Mouse (Mus musculus) frontal cortex, adult (tissue): ENCODE measurements around the gene Adamts17.

Experiments used
- ATAC-seq: cut with Nextera tagmentation; 2 replicates; pipeline ENCODE4 v1.9.2; 2017; ENCODE audit warnings: mild to moderate bottlenecking, moderate library complexity, mixed read lengths; ENCODE audit not compliant: low TSS enrichment

The Adamts17 gene

DNA sequence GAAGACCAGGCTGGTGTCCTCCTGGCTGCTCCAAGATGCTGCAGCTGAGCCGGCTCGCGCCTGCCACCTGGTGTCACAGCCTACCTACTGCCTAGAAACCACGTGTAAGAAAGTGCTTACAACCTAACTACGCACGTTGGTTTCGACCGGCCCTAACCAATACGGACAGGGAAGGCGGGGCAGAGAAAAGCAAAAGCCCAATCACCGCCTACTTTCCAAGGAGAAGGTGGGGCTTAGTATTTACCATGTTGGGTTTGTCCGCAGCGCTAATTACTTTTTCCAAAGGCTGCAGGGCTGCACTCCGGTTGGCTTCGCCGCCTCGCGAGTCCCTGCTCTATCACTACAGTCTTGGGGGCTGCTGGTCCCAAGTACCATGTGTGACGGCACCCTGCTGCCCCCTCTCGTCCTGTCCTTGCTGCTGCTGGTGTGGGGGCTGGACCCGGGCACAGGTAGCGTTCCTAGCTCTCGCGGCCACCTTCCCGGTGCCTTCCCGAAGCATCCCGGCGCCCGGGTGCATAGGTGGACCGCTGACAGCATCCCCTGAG, at the start of gene Adamts17:
Adamts17 (plus strand) TSS at position 273 of the 545 bp plus-strand sequence.
- peak; percentile 88 for ATAC-seq

- ATAC-seq: no peak
These were observed 49.4 kb upstream of the Adamts17 start for GRCm38 (mm10) chr7:66789860-66790748.

GRCm38 (mm10) chr7:66791022-66791421, 48.5 kb upstream of the Adamts17 start:
- no peak for ATAC-seq

GRCm38 (mm10) chr7:66796909-66797308, 42.6 kb upstream of the Adamts17 start:
- ATAC-seq: no peak

GRCm38 (mm10) chr7:66797345-66797744, 42.2 kb upstream of the Adamts17 start:
- ATAC-seq: no peak

- no peak for ATAC-seq
These were observed 40.7 kb upstream of the Adamts17 start for GRCm38 (mm10) chr7:66798826-66799225.

- ATAC-seq: no peak
These were observed 38.8 kb upstream of the Adamts17 start for GRCm38 (mm10) chr7:66800784-66801183.

GRCm38 (mm10) chr7:66801785-66802184, 37.8 kb upstream of the Adamts17 start:
- ATAC-seq: no peak

GRCm38 (mm10) chr7:66803798-66804197, 35.7 kb upstream of the Adamts17 start:
- ATAC-seq: peak; percentile 31; the same call in 1 of the 2 replicates

GRCm38 (mm10) chr7:66806801-66807200, 32.7 kb upstream of the Adamts17 start:
- no peak for ATAC-seq

GRCm38 (mm10) chr7:66810436-66810835, 29.1 kb upstream of the Adamts17 start:
- ATAC-seq: no peak

- ATAC-seq: no peak
These were observed 28.2 kb upstream of the Adamts17 start for GRCm38 (mm10) chr7:66811294-66811693.

GRCm38 (mm10) chr7:66812289-66812688, 27.2 kb upstream of the Adamts17 start:
- no peak for ATAC-seq

- peak; percentile 65 for ATAC-seq
These were observed 26.8 kb upstream of the Adamts17 start for GRCm38 (mm10) chr7:66812737-66813136.

DNA sequence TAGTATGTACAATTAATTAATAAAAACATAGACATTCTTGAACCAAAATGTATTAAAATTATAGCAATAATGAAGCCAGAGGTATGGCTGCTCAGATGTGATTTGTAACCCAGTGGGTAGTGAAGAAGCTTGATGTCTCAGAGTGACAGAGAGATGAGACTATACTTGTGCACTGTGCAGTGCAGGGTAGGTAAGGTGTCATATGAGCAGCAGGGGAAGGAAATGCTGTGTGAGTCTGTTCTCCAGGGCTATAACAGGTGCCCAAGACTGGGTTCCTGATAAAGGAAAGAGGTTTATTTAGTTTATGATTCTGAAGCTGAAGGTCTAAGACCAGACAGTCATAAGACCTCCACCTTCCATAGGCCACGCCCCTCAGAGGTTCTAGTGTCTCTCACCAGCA, 26.4 kb upstream of the Adamts17 start:
- no peak for ATAC-seq

DNA sequence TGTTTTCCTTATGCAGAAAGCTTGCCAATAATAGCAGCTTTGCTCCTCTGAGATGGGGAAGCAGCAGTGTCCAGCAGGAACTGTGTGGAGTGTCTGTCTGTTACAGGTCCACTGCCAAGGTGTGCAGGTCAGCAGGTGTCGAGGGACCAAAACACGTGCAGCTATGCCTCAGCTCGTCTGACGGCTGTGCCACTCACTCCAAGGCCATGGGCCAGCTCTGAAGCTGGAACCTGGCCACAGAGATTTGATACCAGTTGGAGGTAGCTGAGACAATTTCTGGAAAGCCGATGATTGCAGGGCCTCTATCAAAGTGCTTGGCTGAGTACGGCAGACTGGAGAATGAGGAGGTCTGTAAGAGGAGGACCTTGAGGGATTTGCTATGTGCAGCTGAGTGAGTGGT, 24.0 kb upstream of the Adamts17 start:
- ATAC-seq: no peak

DNA sequence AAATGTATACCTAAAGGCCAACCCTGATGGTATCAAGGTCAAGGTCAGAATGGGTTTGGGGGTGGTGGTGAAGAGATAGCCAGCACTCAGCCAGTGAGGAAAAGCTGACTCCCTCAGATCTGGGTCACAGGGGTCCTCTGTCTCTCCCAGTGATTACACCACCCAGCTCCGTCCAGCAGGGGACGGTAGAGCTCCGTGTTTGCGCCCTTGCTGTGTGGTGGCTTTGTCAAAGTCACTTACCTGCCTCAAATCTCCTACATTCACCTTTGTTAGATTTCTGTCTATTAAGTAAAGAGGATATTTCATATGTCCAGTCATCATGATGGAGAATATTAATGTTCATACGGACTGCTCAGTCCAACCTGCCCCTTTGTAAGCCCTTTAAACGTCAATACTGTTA, 19.5 kb upstream of the Adamts17 start:
- ATAC-seq: 0 out of 2 replicates have a peak, but pooled peaks have one; percentile 52

- no peak for ATAC-seq
These were observed 8.7 kb upstream of the Adamts17 start for GRCm38 (mm10) chr7:66830803-66831202.

- no peak for ATAC-seq
These were observed 8.2 kb upstream of the Adamts17 start for GRCm38 (mm10) chr7:66831295-66831694.

GRCm38 (mm10) chr7:66840008-66840719, 629 bp downstream of the Adamts17 start:
- ATAC-seq: peak; percentile 35

- no peak for ATAC-seq
These were observed 1.6 kb downstream of the Adamts17 start for GRCm38 (mm10) chr7:66841165-66841564.

DNA sequence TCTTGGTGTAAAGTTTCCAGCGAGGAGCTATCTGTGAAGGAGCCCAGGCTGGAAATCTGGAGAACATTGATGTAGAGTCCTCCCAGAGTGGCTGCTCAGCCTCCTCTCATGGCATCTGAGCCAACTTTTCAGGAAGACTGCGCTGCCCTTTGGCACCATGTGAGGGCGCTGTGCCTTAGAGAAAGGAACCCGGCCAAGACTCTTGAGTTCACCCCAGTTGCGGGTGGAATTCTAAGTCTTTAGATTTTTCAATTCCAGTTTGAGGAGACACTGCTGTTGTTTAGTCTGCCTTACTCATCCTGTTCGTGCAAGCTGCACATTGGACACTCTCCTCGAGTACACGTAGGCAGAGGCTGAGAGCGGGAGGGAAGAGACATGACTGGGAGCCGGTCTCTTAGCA, 2.5 kb downstream of the Adamts17 start:
- peak; percentile 60 for ATAC-seq

GRCm38 (mm10) chr7:66843846-66844245, 4.3 kb downstream of the Adamts17 start:
- no peak for ATAC-seq
